Mouse (Mus musculus): ENCODE measurements at regions not wholly inside any gene's neighbourhood (a gene's known extent, or its start where the extent isn't known, plus 50 kb on each side); places are given as distances from the start of the nearest gene placed in this dataset.

DNA sequence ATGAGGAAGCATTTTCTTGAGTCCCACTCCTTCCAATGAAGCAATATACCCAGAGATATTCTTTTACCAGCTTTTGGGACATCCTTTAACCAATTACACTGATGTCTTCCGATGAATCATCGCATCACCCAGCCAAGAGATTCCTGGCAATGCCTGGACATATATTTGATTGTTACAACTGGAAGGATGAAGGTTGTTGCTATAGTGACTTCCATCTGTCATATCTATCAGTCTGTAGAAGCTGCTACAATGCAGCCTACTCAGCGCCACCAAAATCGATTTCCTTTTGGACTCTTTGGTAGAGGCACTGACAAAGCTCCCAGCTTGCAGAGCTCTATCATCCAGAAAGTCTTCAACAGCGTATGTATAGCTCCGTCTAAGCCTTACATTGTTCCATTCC, 661.0 kb upstream of the Sox9 start:
- no peak for TF ChIP-seq POLR2A (IDR thresholded peaks at IDR 0.05; ENCODE audit: insufficient read length, low read depth)
- no peak for TF ChIP-seq TCF12 (IDR thresholded peaks at IDR 0.05; ENCODE audit: insufficient read depth, poor library complexity, severe bottlenecking)
- TF ChIP-seq MAX (IDR thresholded peaks at IDR 0.05; ENCODE audit: low read depth), result no peak
- TF ChIP-seq USF1 (IDR thresholded peaks at IDR 0.05; ENCODE audit: low read depth), result no peak
- no peak for TF ChIP-seq TCF3 (IDR thresholded peaks at IDR 0.05; ENCODE audit: insufficient read length, low read depth)
- no peak for TF ChIP-seq MYOG (IDR thresholded peaks at IDR 0.05; ENCODE audit: control insufficient read depth in 1 of 3, insufficient read depth in 1 of 3, insufficient read length in 2 of 3, low read depth in 2 of 3)
- no peak for TF ChIP-seq MYOD1 (IDR thresholded peaks at IDR 0.05; ENCODE audit: control insufficient read depth in 1 of 3, insufficient read length in 2 of 3, low read depth in 2 of 3)
- TF ChIP-seq POLR2AphosphoS2 (IDR thresholded peaks at IDR 0.05; ENCODE audit: insufficient read length, low read depth), result no peak
- no peak for TF ChIP-seq REST (IDR thresholded peaks at IDR 0.05; ENCODE audit: insufficient read depth, insufficient read length)
- no peak for TF ChIP-seq CEBPB (IDR thresholded peaks at IDR 0.05; ENCODE audit: insufficient read depth, poor library complexity, severe bottlenecking)
